Mouse (Mus musculus) heart, embryonic 12.5 days (tissue): ENCODE data around the gene Lrba. TPM values are rescaled to one million over a fixed set of nuclear protein-coding genes. Genes with fewer than 3 reads are reported as not detected.

Source experiments
- ATAC-seq: fragments of 200-750 bp; cut with Nextera tagmentation; 2 replicates; pipeline ENCODE4 v1.8.0; 2017; ENCODE audit warnings: moderate TSS enrichment, moderate library complexity; ENCODE audit not compliant: insufficient number of reproducible peaks, low FRiP score
- H3K27ac ChIP-seq: fragments of 300-500 bp; sonication (generic); 2 replicates; pipeline ENCODE4 v1.5.1; 2016; ENCODE audit warnings: mild to moderate bottlenecking, moderate library complexity; ENCODE audit not compliant: poor library complexity, severe bottlenecking
- H3K27me3 ChIP-seq: fragments of 300-500 bp; sonication (generic); replicated peaks from 2 replicates; pipeline ENCODE4 v1.6.1; 2016; ENCODE audit warnings: mild to moderate bottlenecking, moderate library complexity
- H3K36me3 ChIP-seq: fragments of 300-500 bp; sonication (generic); 2 replicates; pipeline ENCODE4 v1.6.1; 2016; ENCODE audit warnings: mild to moderate bottlenecking, moderate library complexity
- H3K4me1 ChIP-seq: fragments of 300-500 bp; sonication (generic); replicated peaks from 2 replicates; pipeline ENCODE4 v1.6.1; 2016; ENCODE audit warnings: mild to moderate bottlenecking
- H3K4me2 ChIP-seq: fragments of 300-500 bp; sonication (generic); 2 replicates; pipeline ENCODE4 v1.6.1; 2016; ENCODE audit warnings: mild to moderate bottlenecking, moderate library complexity
- H3K4me3 ChIP-seq: fragments of 300-500 bp; sonication (generic); 2 replicates; pipeline ENCODE4 v1.5.1; 2016; ENCODE audit warnings: mild to moderate bottlenecking
- H3K9ac ChIP-seq: fragments of 300-500 bp; sonication (generic); 2 replicates; pipeline ENCODE4 v1.6.1; 2016; ENCODE audit warnings: mild to moderate bottlenecking, moderate library complexity
- H3K9me3 ChIP-seq: fragments of 300-500 bp; sonication (generic); replicated peaks from 2 replicates; pipeline ENCODE4 v1.6.1; 2016; ENCODE audit warnings: mild to moderate bottlenecking, moderate library complexity
- WGBS: fragments of 180-500 bp; shearing (Covaris S2); methylation state at CpG from one replicate; pipeline ENCODE4 v1.1.7; 2016; 5-methylcytosine and 5-hydroxymethylcytosine counted together
- polyA plus RNA-seq: library from polyadenylated mRNA; unstranded; fragments of >200 nt; fragmentation: Nextera tagmentation; extraction: Ambion mirVana; gene quantifications from 2 replicates; pipeline ENCODE4 v1.2.1, GENCODE M21; 2016

Gene Lrba
- polyA plus RNA-seq, 1 experiment from 2014 or later: 2.9 TPM

- ATAC-seq: no peak
- H3K9me3 ChIP-seq: no peaks in the 10 kb centered on the region
- no peak overlapping the region for H3K27ac ChIP-seq
- H3K4me3 ChIP-seq: no peak overlapping the region
- H3K36me3 ChIP-seq: no peaks in the 10 kb centered on the region
- H3K27me3 ChIP-seq: no peaks in the 10 kb centered on the region
- peaks cover 6% of the 10 kb centered on the region; the same call in 1 of the 2 replicates for H3K4me1 ChIP-seq
- H3K4me2 ChIP-seq: no peak overlapping the region
- no peak overlapping the region for H3K9ac ChIP-seq
- 37% methylated on average over 10 of the region's 10 CpGs for WGBS
These were observed 595.9 kb downstream of the Lrba start for GRCm38 (mm10) chr3:86820344-86820743.

GRCm38 (mm10) chr3:86821383-86821782 is 596.9 kb downstream of the Lrba start:
- Histone ChIP-seq H3K9me3 (no peaks in the 10 kb centered on the region), H3K36me3 (no peaks in the 10 kb centered on the region), H3K9ac (no peak overlapping the region), H3K4me1 (peaks cover 6% of the 10 kb centered on the region; the same call in 1 of the 2 replicates), H3K4me2 (no peak overlapping the region), H3K4me3 (no peak overlapping the region), H3K27ac (no peak overlapping the region), H3K27me3 (no peaks in the 10 kb centered on the region)
- no peak for ATAC-seq
- WGBS: 72% methylated on average over 3 of the region's 3 CpGs

- 84% methylated on average over 3 of the region's 3 CpGs for WGBS
- Histone ChIP-seq H3K4me2 (no peak overlapping the region), H3K27ac (no peak overlapping the region), H3K9me3 (no peaks in the 10 kb centered on the region), H3K27me3 (no peaks in the 10 kb centered on the region), H3K4me3 (no peak overlapping the region), H3K36me3 (no peaks in the 10 kb centered on the region), H3K9ac (no peak overlapping the region), H3K4me1 (no peaks in the 10 kb centered on the region)
- ATAC-seq: no peak
These were observed 603.0 kb downstream of the Lrba start for GRCm38 (mm10) chr3:86827506-86827905.

- Histone ChIP-seq H3K27me3 (no peaks in the 10 kb centered on the region), H3K9ac (no peak overlapping the region), H3K36me3 (no peaks in the 10 kb centered on the region), H3K9me3 (no peaks in the 10 kb centered on the region), H3K4me3 (no peak overlapping the region), H3K4me1 (no peaks in the 10 kb centered on the region), H3K4me2 (no peak overlapping the region), H3K27ac (no peak overlapping the region)
- 60% methylated on average over 8 of the region's 8 CpGs for WGBS
- no peak for ATAC-seq
These were observed 607.6 kb downstream of the Lrba start for GRCm38 (mm10) chr3:86832115-86832514.

Other genes with a start within 250 kb of the Lrba start
- not detected in 2 replicates for gene Prss48, start 222.2 kb upstream of the Lrba start, polyA plus RNA-seq
- gene Rps3a1, start 82.0 kb upstream of the Lrba start, polyA plus RNA-seq: 808 and 835 TPM in 2 replicates